Mouse (Mus musculus): ENCODE data around the gene Rack1.
"Not testable (repeated sequence)": the region's sequence is repeated elsewhere in the genome, so short reads cannot be mapped to it uniquely, and the experiment has no call there.

The Rack1 gene

GRCm38 (mm10) chr11:48788311-48789089 is 11.6 kb upstream of the Rack1 start:
- Histone ChIP-seq H3K36me3 (ENCODE audit: control insufficient read depth, insufficient read depth, low read length, poor library complexity, severe bottlenecking) (no peaks in the 10 kb centered on the region), H3K27me3 (ENCODE audit: control insufficient read depth, insufficient read depth, low read length, poor library complexity, severe bottlenecking) (no peaks in the 10 kb centered on the region)
- DNase-seq (ENCODE audit: low read depth, low spot score): peak; percentile 93

- Histone ChIP-seq H3K36me3 (ENCODE audit: control insufficient read depth, insufficient read depth, low read length, poor library complexity, severe bottlenecking) (0 out of 2 replicates have a peak, but pooled peaks cover 1% of the 10 kb centered on the region), H3K27me3 (ENCODE audit: control insufficient read depth, insufficient read depth, low read length, poor library complexity, severe bottlenecking) (no peaks in the 10 kb centered on the region)
- DNase-seq (ENCODE audit: low read depth, low spot score): no peak
Measured at GRCm38 (mm10) chr11:48789215-48789614, 10.9 kb upstream of the Rack1 start.

DNA sequence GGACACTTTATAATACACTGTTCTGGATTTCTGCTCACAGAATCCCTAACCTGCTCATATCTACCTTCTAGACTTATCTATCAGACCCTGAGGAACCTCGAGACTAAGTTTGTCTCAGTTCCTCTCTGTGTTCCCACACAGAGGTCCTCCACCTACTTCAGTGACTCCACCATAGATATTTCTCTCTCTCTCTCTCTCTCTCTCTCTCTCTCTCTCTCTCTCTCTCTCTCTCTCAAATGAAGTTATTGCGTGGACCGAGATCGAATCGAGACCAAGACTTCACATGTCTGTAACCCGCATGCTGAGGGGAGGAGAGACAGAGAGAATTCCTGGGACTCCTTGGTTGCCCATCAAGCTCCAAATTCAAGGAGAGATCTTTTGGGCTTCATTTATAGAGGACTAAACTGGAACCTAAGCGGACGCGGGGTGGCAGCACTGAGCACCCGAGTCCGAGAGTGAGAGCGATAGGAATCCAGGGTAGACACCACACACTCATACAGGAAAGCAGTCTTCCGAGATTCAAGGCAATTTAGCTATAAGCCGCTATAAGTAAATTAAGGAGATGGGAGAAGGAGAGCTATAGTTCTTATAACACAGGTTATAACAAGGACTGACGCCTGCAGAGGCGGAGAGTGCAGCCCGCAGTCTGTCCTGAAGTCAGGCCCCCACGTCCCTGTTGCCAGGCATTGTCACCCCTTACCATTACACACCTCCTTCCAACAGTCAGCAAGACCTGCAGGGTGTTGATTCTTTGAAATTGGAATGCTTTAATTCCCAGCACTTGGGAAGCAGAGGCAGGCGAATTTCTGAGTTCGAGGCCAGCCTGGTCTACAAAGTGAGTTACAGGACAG is 9.9 kb upstream of the Rack1 start:
- peak; percentile 88 for DNase-seq (ENCODE audit: low read depth, low spot score)
- H3K36me3 ChIP-seq (ENCODE audit: control insufficient read depth, insufficient read depth, low read length, poor library complexity, severe bottlenecking): 0 out of 2 replicates have a peak, but pooled peaks cover 1% of the 10 kb centered on the region
- no peaks in the 10 kb centered on the region for H3K27me3 ChIP-seq (ENCODE audit: control insufficient read depth, insufficient read depth, low read length, poor library complexity, severe bottlenecking)

DNA sequence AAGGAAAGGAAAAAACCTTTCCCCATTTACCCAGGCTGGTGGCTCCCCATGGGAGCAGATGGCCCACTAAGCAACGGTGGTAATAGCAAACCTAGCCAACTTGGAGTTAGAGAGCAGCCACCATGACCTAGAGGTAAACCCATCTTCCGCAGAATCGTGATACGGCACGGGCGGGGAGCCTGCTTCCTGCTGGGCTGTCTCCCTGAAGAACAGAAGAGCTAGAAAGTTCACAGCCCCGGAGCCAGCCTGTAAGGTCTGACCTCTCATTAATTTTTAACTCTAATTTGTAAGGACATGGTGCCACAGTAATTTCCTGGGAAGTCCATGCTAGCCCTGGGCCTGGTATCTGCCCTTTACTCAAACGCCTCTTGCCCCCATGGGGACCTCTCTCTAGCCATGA is 9.2 kb upstream of the Rack1 start:
- no peaks in the 10 kb centered on the region for H3K27me3 ChIP-seq (ENCODE audit: control insufficient read depth, insufficient read depth, low read length, poor library complexity, severe bottlenecking)
- H3K36me3 ChIP-seq (ENCODE audit: control insufficient read depth, insufficient read depth, low read length, poor library complexity, severe bottlenecking): 0 out of 2 replicates have a peak, but pooled peaks cover 1% of the 10 kb centered on the region
- no peak for DNase-seq (ENCODE audit: low read depth, low spot score)

- not testable (repeated sequence) for DNase-seq (ENCODE audit: low read depth, low spot score); H3K27me3 ChIP-seq (ENCODE audit: control insufficient read depth, insufficient read depth, low read length, poor library complexity, severe bottlenecking); H3K36me3 ChIP-seq (ENCODE audit: control insufficient read depth, insufficient read depth, low read length, poor library complexity, severe bottlenecking)
Measured at GRCm38 (mm10) chr11:48791894-48792293, 8.2 kb upstream of the Rack1 start.

- Histone ChIP-seq H3K27me3 (ENCODE audit: control insufficient read depth, insufficient read depth, low read length, poor library complexity, severe bottlenecking) (no peaks in the 10 kb centered on the region), H3K36me3 (ENCODE audit: control insufficient read depth, insufficient read depth, low read length, poor library complexity, severe bottlenecking) (0 out of 2 replicates have a peak, but pooled peaks cover 1% of the 10 kb centered on the region)
- no peak for DNase-seq (ENCODE audit: low read depth, low spot score)
Measured at GRCm38 (mm10) chr11:48793184-48793583, 6.9 kb upstream of the Rack1 start.

- Histone ChIP-seq H3K27me3 (ENCODE audit: control insufficient read depth, insufficient read depth, low read length, poor library complexity, severe bottlenecking) (no peaks in the 10 kb centered on the region), H3K36me3 (ENCODE audit: control insufficient read depth, insufficient read depth, low read length, poor library complexity, severe bottlenecking) (0 out of 2 replicates have a peak, but pooled peaks cover 1% of the 10 kb centered on the region)
- no peak for DNase-seq (ENCODE audit: low read depth, low spot score)
Measured at GRCm38 (mm10) chr11:48795221-48795620, 4.9 kb upstream of the Rack1 start.

GRCm38 (mm10) chr11:48796290-48796689 is 3.8 kb upstream of the Rack1 start:
- Histone ChIP-seq H3K36me3 (ENCODE audit: control insufficient read depth, insufficient read depth, low read length, poor library complexity, severe bottlenecking) (0 out of 2 replicates have a peak, but pooled peaks cover 1% of the 10 kb centered on the region), H3K27me3 (ENCODE audit: control insufficient read depth, insufficient read depth, low read length, poor library complexity, severe bottlenecking) (no peaks in the 10 kb centered on the region)
- DNase-seq (ENCODE audit: low read depth, low spot score): no peak

DNA sequence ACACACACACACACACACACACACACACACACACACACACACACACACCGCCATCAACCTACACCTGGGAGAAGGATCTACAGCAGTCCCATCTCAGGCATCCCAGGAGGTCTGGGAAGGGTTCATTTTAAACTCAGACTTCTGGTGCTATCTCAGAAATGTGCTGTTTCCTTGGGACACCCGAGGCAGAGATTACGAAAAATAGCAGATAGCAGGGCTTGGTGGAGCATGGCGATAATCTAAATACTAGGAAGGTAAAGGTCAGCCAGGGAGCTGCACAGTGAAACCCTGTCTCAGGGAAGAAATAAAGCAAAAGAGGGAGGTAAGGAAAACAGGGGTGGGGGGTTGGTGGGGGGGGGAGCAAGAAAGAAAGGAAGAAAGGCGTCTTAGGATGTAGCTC is 2.8 kb upstream of the Rack1 start:
- no peaks in the 10 kb centered on the region for H3K27me3 ChIP-seq (ENCODE audit: control insufficient read depth, insufficient read depth, low read length, poor library complexity, severe bottlenecking)
- H3K36me3 ChIP-seq (ENCODE audit: control insufficient read depth, insufficient read depth, low read length, poor library complexity, severe bottlenecking): peaks cover 4% of the 10 kb centered on the region
- DNase-seq (ENCODE audit: low read depth, low spot score): no peak

GRCm38 (mm10) chr11:48798308-48798707 is 1.8 kb upstream of the Rack1 start:
- DNase-seq (ENCODE audit: low read depth, low spot score): no peak
- no peaks in the 10 kb centered on the region for H3K27me3 ChIP-seq (ENCODE audit: control insufficient read depth, insufficient read depth, low read length, poor library complexity, severe bottlenecking)
- H3K36me3 ChIP-seq (ENCODE audit: control insufficient read depth, insufficient read depth, low read length, poor library complexity, severe bottlenecking): peaks cover 10% of the 10 kb centered on the region

- no peak for DNase-seq (ENCODE audit: low read depth, low spot score)
- no peaks in the 10 kb centered on the region for H3K27me3 ChIP-seq (ENCODE audit: control insufficient read depth, insufficient read depth, low read length, poor library complexity, severe bottlenecking)
Measured at GRCm38 (mm10) chr11:48798984-48799920, 880 bp upstream of the Rack1 start.

DNA sequence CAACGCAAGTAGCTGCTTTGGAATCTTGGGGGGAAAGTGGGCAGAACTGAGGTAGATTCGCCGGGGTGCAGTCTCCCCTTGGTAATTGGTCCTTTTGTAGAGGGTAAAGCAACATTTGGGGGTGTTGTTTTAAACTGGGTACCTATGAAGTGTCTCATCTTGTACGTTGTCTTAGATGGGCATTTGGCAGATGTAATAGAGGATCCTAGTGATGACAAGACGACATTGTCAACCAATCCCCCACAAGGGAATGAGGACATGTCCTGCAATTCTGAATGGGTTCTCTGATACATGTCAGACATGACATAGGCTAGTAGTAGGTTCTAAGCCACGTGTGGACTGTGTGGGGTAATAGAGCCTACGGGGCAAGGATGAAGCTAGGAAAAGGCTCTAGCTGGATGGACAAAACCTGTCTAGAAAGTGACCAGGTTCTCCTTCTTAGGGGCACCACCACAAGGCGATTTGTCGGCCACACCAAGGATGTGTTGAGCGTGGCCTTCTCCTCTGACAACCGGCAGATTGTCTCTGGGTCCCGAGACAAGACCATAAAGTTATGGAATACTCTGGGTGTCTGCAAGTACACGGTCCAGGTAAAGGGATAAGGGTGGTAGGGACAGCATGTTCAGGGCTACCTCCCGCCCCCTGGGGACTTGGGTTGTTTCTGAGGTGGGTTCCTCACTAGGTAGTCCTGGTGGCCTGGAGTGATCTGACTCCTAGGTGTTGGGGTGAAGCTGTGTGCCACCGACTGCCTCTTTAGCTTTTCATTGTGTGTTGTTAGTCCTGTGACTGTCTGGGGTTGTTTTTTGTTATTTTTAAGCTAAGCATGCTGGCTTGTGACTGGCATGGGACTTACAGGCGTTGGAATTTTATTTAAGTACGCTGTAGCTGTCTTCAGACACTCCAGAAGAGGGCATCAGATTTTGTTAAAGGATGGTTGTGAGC is 2.0 kb downstream of the Rack1 start:
- Histone ChIP-seq H3K27me3 (ENCODE audit: control insufficient read depth, insufficient read depth, low read length, poor library complexity, severe bottlenecking) (no peaks in the 10 kb centered on the region), H3K36me3 (ENCODE audit: control insufficient read depth, insufficient read depth, low read length, poor library complexity, severe bottlenecking) (peaks cover 34% of the 10 kb centered on the region)
- DNase-seq (ENCODE audit: low read depth, low spot score): no peak

More at GRCm38 (mm10) chr11:48798984-48799920, 880 bp upstream of the Rack1 start:
- peaks cover 15% of the 10 kb centered on the region for H3K36me3 ChIP-seq (ENCODE audit: control insufficient read depth, insufficient read depth, low read length, poor library complexity, severe bottlenecking)

DNA sequence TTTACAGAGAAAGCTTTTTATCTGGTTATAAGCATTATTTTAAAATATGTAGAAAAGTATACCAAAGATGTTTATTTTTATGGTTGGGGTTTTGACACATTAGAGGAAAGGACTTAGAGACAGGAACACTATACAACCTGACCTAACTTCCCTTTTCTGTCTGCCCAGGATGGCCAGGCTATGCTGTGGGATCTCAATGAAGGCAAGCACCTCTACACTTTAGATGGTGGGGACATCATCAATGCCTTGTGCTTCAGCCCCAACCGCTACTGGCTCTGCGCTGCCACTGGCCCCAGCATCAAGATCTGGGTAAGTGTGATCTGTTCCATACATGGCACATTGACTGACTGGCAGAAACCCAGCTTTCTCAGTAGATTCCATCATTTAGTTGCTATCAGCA is 3.9 kb downstream of the Rack1 start:
- DNase-seq (ENCODE audit: low read depth, low spot score): no peak
- Histone ChIP-seq H3K27me3 (ENCODE audit: control insufficient read depth, insufficient read depth, low read length, poor library complexity, severe bottlenecking) (no peaks in the 10 kb centered on the region), H3K36me3 (ENCODE audit: control insufficient read depth, insufficient read depth, low read length, poor library complexity, severe bottlenecking) (peaks cover 36% of the 10 kb centered on the region)
